Mouse (Mus musculus) cerebellum, postnatal 10 days (tissue): ENCODE measurements around the gene 4930556J24Rik.
"Not testable (repeated sequence)": the region's sequence is repeated elsewhere in the genome, so short reads cannot be mapped to it uniquely, and the experiment has no call there.

Experiments used
- DNase-seq, 2 experiments: peaks; one replicate each; pipeline ENCODE4 v3.0.0; 2021; ENCODE audit warnings: mixed read lengths in 2 of 2

The 4930556J24Rik gene

GRCm38 (mm10) chr11:3976678-3977077, at the start of gene 4930556J24Rik:
TSS of gene 4930556J24Rik (minus strand) at chr11:3976778.
- no peak for DNase-seq

- DNase-seq: no peak
Measured at GRCm38 (mm10) chr11:4023321-4023720, 46.7 kb upstream of the 4930556J24Rik start.

GRCm38 (mm10) chr11:4022111-4022510, 45.5 kb upstream of the 4930556J24Rik start:
- not testable (repeated sequence) for DNase-seq

- not testable (repeated sequence) for DNase-seq
Measured at GRCm38 (mm10) chr11:4015796-4016195, 39.2 kb upstream of the 4930556J24Rik start.

GRCm38 (mm10) chr11:4012616-4013015, 36.0 kb upstream of the 4930556J24Rik start:
- no peak for DNase-seq

- DNase-seq: no peak
Measured at GRCm38 (mm10) chr11:4006462-4006861, 29.9 kb upstream of the 4930556J24Rik start.

GRCm38 (mm10) chr11:4005220-4005805, 28.7 kb upstream of the 4930556J24Rik start:
- no peak for DNase-seq

GRCm38 (mm10) chr11:4001603-4002002, 25.0 kb upstream of the 4930556J24Rik start:
- peak; percentile 83 to 87 for DNase-seq

- DNase-seq: no peak
Measured at GRCm38 (mm10) chr11:3999547-3999946, 23.0 kb upstream of the 4930556J24Rik start.

GRCm38 (mm10) chr11:3997978-3998720, 21.6 kb upstream of the 4930556J24Rik start:
- DNase-seq: peak; percentile 31 to 45

- no peak for DNase-seq
Measured at GRCm38 (mm10) chr11:3996840-3997239, 20.3 kb upstream of the 4930556J24Rik start.

- DNase-seq: no peak
Measured at GRCm38 (mm10) chr11:3995511-3995910, 18.9 kb upstream of the 4930556J24Rik start.

- DNase-seq: no peak
Measured at GRCm38 (mm10) chr11:3993914-3994313, 17.3 kb upstream of the 4930556J24Rik start.

- DNase-seq: no peak
Measured at GRCm38 (mm10) chr11:3993132-3993531, 16.6 kb upstream of the 4930556J24Rik start.

GRCm38 (mm10) chr11:3989748-3990147, 13.2 kb upstream of the 4930556J24Rik start:
- no peak for DNase-seq

GRCm38 (mm10) chr11:3983863-3984745, 7.5 kb upstream of the 4930556J24Rik start:
- no peak for DNase-seq

- peak in 1 of 2 experiments; percentile 37 for DNase-seq
Measured at GRCm38 (mm10) chr11:3983291-3983862, 6.8 kb upstream of the 4930556J24Rik start, which contains the start of gene Gal3st1. TSS of gene Gal3st1 (plus strand) at chr11:3983636.

- no peak for DNase-seq
Measured at GRCm38 (mm10) chr11:3982275-3983209, 6.0 kb upstream of the 4930556J24Rik start.

GRCm38 (mm10) chr11:3981536-3981935, 5.0 kb upstream of the 4930556J24Rik start:
- no peak for DNase-seq

GRCm38 (mm10) chr11:3978421-3978820, 1.8 kb upstream of the 4930556J24Rik start:
- no peak for DNase-seq

- DNase-seq: peak; percentile 13 to 40
Measured at GRCm38 (mm10) chr11:3974311-3974710, 2.3 kb downstream of the 4930556J24Rik start.

GRCm38 (mm10) chr11:3973081-3973480, 3.5 kb downstream of the 4930556J24Rik start:
- no peak for DNase-seq
